Mouse (Mus musculus): ENCODE results near the gene Kif1c. TPM values are rescaled to one million over a fixed set of nuclear protein-coding genes. Genes with fewer than 3 reads are reported as not detected.

Gene Kif1c
- polyA plus RNA-seq, 1 experiment from 2014 or later: 12.4 TPM

DNA sequence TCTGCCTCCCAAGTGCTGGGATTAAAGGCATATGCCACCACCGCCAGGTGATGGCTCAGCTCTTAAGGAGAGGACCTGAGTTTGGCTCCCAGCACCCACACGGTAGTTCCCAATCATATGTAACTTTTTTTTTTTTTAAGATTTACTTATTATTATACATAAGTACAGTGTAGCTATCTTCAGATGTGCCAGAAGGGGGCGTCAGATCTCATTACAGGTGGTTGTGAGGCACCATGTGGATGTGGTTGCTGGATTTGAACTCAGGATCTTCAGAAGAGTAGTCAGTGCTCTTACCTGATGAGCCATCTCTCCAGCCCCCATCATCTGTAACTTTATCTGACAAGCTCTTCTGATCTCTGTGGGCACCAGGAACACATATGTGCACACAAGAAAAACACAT is 3.0 kb upstream of the Kif1c start:
- Histone ChIP-seq H3K4me2 (no peak overlapping the region), H3K36me3 (ENCODE audit: insufficient read depth) (no peaks in the 10 kb centered on the region), H3K4me3 (ENCODE audit: low read depth, low read length) (no peak overlapping the region), H3K9me3 (ENCODE audit: low read depth, low read length) (no peaks in the 10 kb centered on the region), H3K27me3 (ENCODE audit: insufficient read depth, low read length) (no peaks in the 10 kb centered on the region), H3K9ac (no peak overlapping the region), H3K4me1 (ENCODE audit: insufficient read depth) (peaks cover 5% of the 10 kb centered on the region; the same call in 1 of the 2 replicates), H3K27ac (ENCODE audit: low read depth) (no peak overlapping the region)
- 69% methylated on average over 3 of the region's 3 CpGs for WGBS
- DNase-seq (no peak), ATAC-seq (ENCODE audit: insufficient read depth) (no peak)
- 0 out of 2 replicates have a peak, but pooled peaks have one; percentile 7 for TF ChIP-seq CTCF (IDR thresholded peaks at IDR 0.05; ENCODE audit: low read depth)

DNA sequence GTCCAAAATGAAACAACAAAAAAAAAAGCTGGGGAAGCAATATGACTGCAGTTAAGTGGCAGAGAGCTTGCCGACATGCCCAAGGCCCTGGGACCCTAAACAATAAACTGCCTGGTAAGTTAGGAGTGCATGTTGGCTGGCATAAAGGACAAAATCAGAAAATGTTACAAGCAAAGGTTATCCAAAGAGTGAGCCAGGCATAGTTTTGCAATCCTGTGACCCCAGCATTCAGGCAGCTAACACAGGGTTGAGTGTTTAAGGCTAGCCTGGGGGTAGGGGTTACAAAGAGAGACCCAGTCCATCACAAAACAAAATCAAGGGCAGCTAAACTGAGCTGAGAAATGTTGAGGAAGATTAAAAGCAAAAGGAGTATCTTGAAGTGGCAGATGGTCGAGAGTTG is 1.3 kb upstream of the Kif1c start:
- Histone ChIP-seq H3K4me3 (ENCODE audit: low read depth, low read length) (no peak overlapping the region), H3K27ac (ENCODE audit: low read depth) (no peak overlapping the region), H3K4me2 (0 out of 2 replicates have a peak overlapping the region, but pooled peaks have one; percentile 88), H3K27me3 (ENCODE audit: insufficient read depth, low read length) (no peaks in the 10 kb centered on the region), H3K9ac (no peak overlapping the region), H3K9me3 (ENCODE audit: low read depth, low read length) (no peaks in the 10 kb centered on the region), H3K4me1 (ENCODE audit: insufficient read depth) (peaks cover 8% of the 10 kb centered on the region; the same call in 1 of the 2 replicates), H3K36me3 (ENCODE audit: insufficient read depth) (peaks cover 14% of the 10 kb centered on the region)
- no peak for ATAC-seq (ENCODE audit: insufficient read depth)
- DNase-seq: no peak
- 80% methylated on average over 2 of the region's 2 CpGs for WGBS
- no peak for TF ChIP-seq CTCF (IDR thresholded peaks at IDR 0.05; ENCODE audit: low read depth)

- H3K4me1 ChIP-seq (ENCODE audit: insufficient read depth): peaks cover 8% of the 10 kb centered on the region; the same call in 1 of the 2 replicates
- ATAC-seq (ENCODE audit: insufficient read depth) (peak; percentile 38; the same call in 1 of the 2 replicates), DNase-seq (peak; percentile 69)
- under 1% methylated on average over 34 of the region's 34 CpGs for WGBS
- H3K4me2 ChIP-seq: peak overlapping the region; percentile 88
- peaks cover 30% of the 10 kb centered on the region for H3K36me3 ChIP-seq (ENCODE audit: insufficient read depth)
- no peaks in the 10 kb centered on the region for H3K27me3 ChIP-seq (ENCODE audit: insufficient read depth, low read length)
- peak overlapping the region; percentile 96 for H3K27ac ChIP-seq (ENCODE audit: low read depth)
- no peaks in the 10 kb centered on the region for H3K9me3 ChIP-seq (ENCODE audit: low read depth, low read length)
- H3K9ac ChIP-seq: peak overlapping the region; percentile 91
- no peak for TF ChIP-seq CTCF (IDR thresholded peaks at IDR 0.05; ENCODE audit: low read depth)
- peak overlapping the region; percentile 71 for H3K4me3 ChIP-seq (ENCODE audit: low read depth, low read length)
These were observed 265 bp downstream of the Kif1c start for GRCm38 (mm10) chr11:70700613-70701012.

GRCm38 (mm10) chr11:70701221-70701955 is 1.0 kb downstream of the Kif1c start:
- H3K4me2 ChIP-seq: peak overlapping the region; percentile 88
- peak overlapping the region; percentile 91 for H3K9ac ChIP-seq
- no peak for ATAC-seq (ENCODE audit: insufficient read depth)
- peaks cover 8% of the 10 kb centered on the region; the same call in 1 of the 2 replicates for H3K4me1 ChIP-seq (ENCODE audit: insufficient read depth)
- 14% methylated on average over 10 of the region's 10 CpGs for WGBS
- no peak for TF ChIP-seq CTCF (IDR thresholded peaks at IDR 0.05; ENCODE audit: low read depth)
- peak overlapping the region; percentile 96; the same call in 1 of the 2 replicates for H3K27ac ChIP-seq (ENCODE audit: low read depth)
- DNase-seq: peak; percentile 14
- peak overlapping the region; percentile 71 for H3K4me3 ChIP-seq (ENCODE audit: low read depth, low read length)
- peaks cover 37% of the 10 kb centered on the region for H3K36me3 ChIP-seq (ENCODE audit: insufficient read depth)
- H3K27me3 ChIP-seq (ENCODE audit: insufficient read depth, low read length): no peaks in the 10 kb centered on the region
- H3K9me3 ChIP-seq (ENCODE audit: low read depth, low read length): no peaks in the 10 kb centered on the region

DNA sequence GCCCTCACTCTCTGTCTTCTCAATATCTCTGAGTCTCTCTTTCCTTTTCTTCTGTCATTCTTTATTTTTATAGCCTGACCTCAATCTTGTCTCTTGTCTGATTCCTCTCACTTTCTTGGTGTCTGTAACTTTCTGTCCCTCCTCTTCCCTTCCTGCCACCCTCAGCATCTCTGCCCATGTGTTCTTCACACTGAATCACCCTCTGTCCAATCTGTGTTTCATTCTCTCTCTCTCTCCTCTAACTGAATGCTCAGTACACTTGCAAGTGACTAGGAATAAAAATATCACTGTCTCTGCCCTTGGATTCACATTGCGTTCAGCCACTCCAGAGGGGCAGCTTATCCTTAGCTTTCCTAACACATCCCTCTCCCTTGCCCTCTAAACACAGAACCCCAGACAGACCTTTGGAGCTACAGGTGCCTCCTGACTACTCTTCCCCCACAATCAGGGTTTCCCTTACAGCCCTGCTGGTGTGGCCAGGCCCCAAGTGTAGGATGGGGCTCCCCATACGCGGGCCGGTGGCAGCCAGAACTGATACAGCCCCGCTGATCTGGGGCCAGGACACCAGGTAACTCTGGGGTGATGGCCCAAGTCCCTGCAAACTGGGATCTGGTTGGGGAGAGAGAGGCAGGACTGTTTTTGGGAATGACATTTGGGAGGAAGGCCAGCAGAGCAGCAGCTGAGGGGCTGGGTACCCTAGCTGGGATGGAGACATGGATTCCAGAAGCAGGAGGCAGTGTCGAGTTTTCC is 1.8 kb downstream of the Kif1c start:
- H3K4me3 ChIP-seq (ENCODE audit: low read depth, low read length): peak overlapping the region; percentile 71
- DNase-seq (no peak), ATAC-seq (ENCODE audit: insufficient read depth) (no peak)
- 0 out of 2 replicates have a peak overlapping the region, but pooled peaks have one; percentile 4 for H3K27ac ChIP-seq (ENCODE audit: low read depth)
- peak overlapping the region; percentile 36 for H3K9ac ChIP-seq
- H3K9me3 ChIP-seq (ENCODE audit: low read depth, low read length): no peaks in the 10 kb centered on the region
- peak overlapping the region; percentile 88 for H3K4me2 ChIP-seq
- H3K4me1 ChIP-seq (ENCODE audit: insufficient read depth): peaks cover 8% of the 10 kb centered on the region; the same call in 1 of the 2 replicates
- H3K36me3 ChIP-seq (ENCODE audit: insufficient read depth): peaks cover 45% of the 10 kb centered on the region
- H3K27me3 ChIP-seq (ENCODE audit: insufficient read depth, low read length): no peaks in the 10 kb centered on the region
- 77% methylated on average over 6 of the region's 6 CpGs for WGBS
- no peak for TF ChIP-seq CTCF (IDR thresholded peaks at IDR 0.05; ENCODE audit: low read depth)

GRCm38 (mm10) chr11:70702781-70703180 is 2.4 kb downstream of the Kif1c start:
- Histone ChIP-seq H3K4me1 (ENCODE audit: insufficient read depth) (peaks cover 8% of the 10 kb centered on the region; the same call in 1 of the 2 replicates), H3K27me3 (ENCODE audit: insufficient read depth, low read length) (no peaks in the 10 kb centered on the region), H3K9me3 (ENCODE audit: low read depth, low read length) (no peaks in the 10 kb centered on the region), H3K36me3 (ENCODE audit: insufficient read depth) (peaks cover 51% of the 10 kb centered on the region), H3K4me3 (ENCODE audit: low read depth, low read length) (0 out of 2 replicates have a peak overlapping the region, but pooled peaks have one; percentile 71), H3K9ac (peak overlapping the region; percentile 36), H3K27ac (ENCODE audit: low read depth) (0 out of 2 replicates have a peak overlapping the region, but pooled peaks have one; percentile 4), H3K4me2 (peak overlapping the region; percentile 88; the same call in 1 of the 2 replicates)
- no peak for ATAC-seq (ENCODE audit: insufficient read depth)
- 76% methylated on average over 4 of the region's 6 CpGs for WGBS
- no peak for TF ChIP-seq CTCF (IDR thresholded peaks at IDR 0.05; ENCODE audit: low read depth)
- DNase-seq: peak; percentile 11
